In genomic region chr10:80936135-80936809, GRCm38 (mm10) we compare ENCODE assay signal across 8 mouse cellular contexts. TPM values are rescaled to one million over a fixed set of nuclear protein-coding genes. Genes with fewer than 3 reads are reported as not detected.
DNase-seq lines count a peak whose midpoint lies in the region; ATAC-seq and TF ChIP-seq lines count a peak whose summit lies in the region.

No protein-coding gene starts in this region.

- peak overlapping the region; percentile 45 for H3K9ac ChIP-seq in intestine, embryonic 15.5 days
- no peak overlapping the region for H3K9ac ChIP-seq in liver, embryonic 14.5 days (replicated peaks)
- H3K9ac ChIP-seq in neural tube, embryonic 14.5 days (replicated peaks; ENCODE audit: low read depth, low read length), result peak overlapping the region; percentile 16; the same call in 1 of the 2 replicates

- 4% methylated on average over 36 of the region's 37 CpGs for WGBS in intestine, embryonic 15.5 days
- 3% methylated on average over 37 of the region's 37 CpGs for WGBS in liver, embryonic 14.5 days (ENCODE audit: insufficient replicate concordance)
- under 1% methylated on average over 36 of the region's 37 CpGs for WGBS in neural tube, embryonic 14.5 days

- peak; percentile 98 for DNase-seq in heart, adult 11 months
- no peak for DNase-seq in heart, adult 8-10 months (ENCODE audit: low spot score)
- DNase-seq in adrenal gland, postnatal 36 days, result peak; percentile 78 to 87
- peak; percentile 59 for DNase-seq in gastrocnemius, adult 18-20 months (ENCODE audit: low spot score)
- no peak for DNase-seq in liver, embryonic 14.5 days (ENCODE audit: low read depth in 3 of 3, low spot score in 3 of 3)
- no peak for DNase-seq in thymus, postnatal 10 days (ENCODE audit: low spot score in 2 of 2)

- H3K4me2 ChIP-seq in intestine, embryonic 15.5 days (replicated peaks), result peak overlapping the region; percentile 81
- peak overlapping the region; percentile 44 for H3K4me2 ChIP-seq in liver, embryonic 14.5 days (ENCODE audit: low read depth)
- peak overlapping the region; percentile 43 for H3K4me2 ChIP-seq in neural tube, embryonic 14.5 days (ENCODE audit: low read depth, low read length)

- H3K4me1 ChIP-seq in intestine, embryonic 15.5 days (replicated peaks), result peaks cover 91% of the 10 kb centered on the region
- peaks cover 9 to 19% of the 10 kb centered on the region in 2 experiments for H3K4me1 ChIP-seq in liver, embryonic 14.5 days (replicated peaks; ENCODE audit: control insufficient read depth in 2 of 2, insufficient read depth in 2 of 2, low read length in 1 of 2)
- H3K4me1 ChIP-seq in neural tube, embryonic 14.5 days (ENCODE audit: control insufficient read depth, insufficient read depth, low read length), result peaks cover 60% of the 10 kb centered on the region

- no peaks in the 10 kb centered on the region for H3K36me3 ChIP-seq in intestine, embryonic 15.5 days
- H3K36me3 ChIP-seq in liver, embryonic 14.5 days (replicated peaks; ENCODE audit: control insufficient read depth, insufficient read depth, low read depth), result no peaks in the 10 kb centered on the region
- no peaks in the 10 kb centered on the region for H3K36me3 ChIP-seq in neural tube, embryonic 14.5 days (ENCODE audit: control insufficient read depth, insufficient read depth, low read length)

- no peak for TF ChIP-seq CTCF in liver, embryonic 14.5 days (IDR thresholded peaks at IDR 0.05; ENCODE audit: low read depth)

- H3K4me3 ChIP-seq in intestine, embryonic 15.5 days (replicated peaks), result peak overlapping the region; percentile 39
- no peak overlapping the region for H3K4me3 ChIP-seq in liver, embryonic 14.5 days (ENCODE audit: insufficient read depth in 1 of 2, low read depth in 2 of 2, low read length in 2 of 2)
- H3K4me3 ChIP-seq in neural tube, embryonic 14.5 days (ENCODE audit: low read depth, low read length), result peak overlapping the region; percentile 20; the same call in 1 of the 2 replicates

- peak; percentile 10; the same call in 1 of the 2 replicates for ATAC-seq in intestine, embryonic 15.5 days
- no peak for ATAC-seq in liver, embryonic 14.5 days (ENCODE audit: insufficient read depth)
- ATAC-seq in neural tube, embryonic 14.5 days (ENCODE audit: low read depth), result peak; percentile 25

- peaks cover 5% of the 10 kb centered on the region; the same call in 1 of the 2 replicates for H3K27me3 ChIP-seq in intestine, embryonic 15.5 days (replicated peaks)
- H3K27me3 ChIP-seq in liver, embryonic 14.5 days (ENCODE audit: control insufficient read depth, insufficient read depth, low read length), result peaks cover 73% of the 10 kb centered on the region
- H3K27me3 ChIP-seq in neural tube, embryonic 14.5 days (ENCODE audit: control insufficient read depth, insufficient read depth, low read length), result peaks cover 39% of the 10 kb centered on the region

- TF ChIP-seq EP300 in liver, embryonic 14.5 days (IDR thresholded peaks at IDR 0.05; ENCODE audit: low read depth), result no peak

- no peaks in the 10 kb centered on the region for H3K9me3 ChIP-seq in intestine, embryonic 15.5 days
- no peaks in the 10 kb centered on the region for H3K9me3 ChIP-seq in liver, embryonic 14.5 days (ENCODE audit: control insufficient read depth, low read length)
- no peaks in the 10 kb centered on the region for H3K9me3 ChIP-seq in neural tube, embryonic 14.5 days (ENCODE audit: control insufficient read depth, low read length)

- H3K27ac ChIP-seq in intestine, embryonic 15.5 days, result peak overlapping the region; percentile 48
- H3K27ac ChIP-seq in liver, embryonic 14.5 days, result no peak overlapping the region
- no peak overlapping the region for H3K27ac ChIP-seq in neural tube, embryonic 14.5 days (ENCODE audit: low read depth, low read length)

RNA-seq across cellular contexts. Expression of gene Gadd45b, which starts 6.4 kb away (rescaled TPM):
- 10 to 100 TPM in 2 of 4 experiments, 1 to 10 TPM in 2; 5.0 to 18.1 (median 12.0) TPM for total RNA-seq in heart, adult 8-10 months (2022)
- total RNA-seq in adrenal gland, postnatal 36 days (2021), result 100 to 1,000 TPM in 1 of 2 experiments, 10 to 100 TPM in 1; 81.7 to 149 TPM
- total RNA-seq in gastrocnemius, adult 18-20 months (2021), result 10 to 100 TPM; 17.3 to 25.0 TPM
- 26.6 and 29.9 TPM in 2 replicates for polyA plus RNA-seq in intestine, embryonic 15.5 days (2015; fragmentation: Nextera tagmentation; extraction: Ambion mirVana)
- 1.3 and 1.9 TPM in 2 replicates for polyA plus RNA-seq in liver, embryonic 14.5 days (2012; rRNA removed)
- polyA plus RNA-seq in liver, embryonic 14.5 days (2014; fragmentation: Nextera tagmentation; extraction: Ambion mirVana), result 2.0 and 2.7 TPM in 2 replicates
- polyA plus RNA-seq in neural tube, embryonic 14.5 days (2014; fragmentation: Nextera tagmentation; extraction: Ambion mirVana), result 7.4 and 7.6 TPM in 2 replicates

RNA-seq across cellular contexts. Expression of gene Lmnb2, which starts 18.2 kb away (rescaled TPM):
- total RNA-seq in heart, adult 8-10 months (2022), result 1 to 10 TPM; 3.5 to 6.3 (median 4.8) TPM
- total RNA-seq in adrenal gland, postnatal 36 days (2021), result 10 to 100 TPM; 11.2 to 17.2 TPM
- 1 to 10 TPM; 2.7 to 3.2 TPM for total RNA-seq in gastrocnemius, adult 18-20 months (2021)
- polyA plus RNA-seq in intestine, embryonic 15.5 days (2015; fragmentation: Nextera tagmentation; extraction: Ambion mirVana), result 41.0 and 42.6 TPM in 2 replicates
- polyA plus RNA-seq in liver, embryonic 14.5 days (2012; rRNA removed), result 9.5 and 11.3 TPM in 2 replicates
- 2.8 and 3.2 TPM in 2 replicates for polyA plus RNA-seq in liver, embryonic 14.5 days (2014; fragmentation: Nextera tagmentation; extraction: Ambion mirVana)
- 10.8 and 16.1 TPM in 2 replicates for polyA plus RNA-seq in neural tube, embryonic 14.5 days (2014; fragmentation: Nextera tagmentation; extraction: Ambion mirVana)

RNA-seq across cellular contexts. Expression of gene Timm13, which starts 35.5 kb away (rescaled TPM):
- total RNA-seq in heart, adult 8-10 months (2022), result 100 to 1,000 TPM; 117 to 135 (median 123) TPM
- 100 to 1,000 TPM; 202 to 239 TPM for total RNA-seq in adrenal gland, postnatal 36 days (2021)
- total RNA-seq in gastrocnemius, adult 18-20 months (2021), result 100 to 1,000 TPM; 109 to 127 TPM
- polyA plus RNA-seq in intestine, embryonic 15.5 days (2015; fragmentation: Nextera tagmentation; extraction: Ambion mirVana), result 363 and 364 TPM in 2 replicates
- 114 and 145 TPM in 2 replicates for polyA plus RNA-seq in liver, embryonic 14.5 days (2012; rRNA removed)
- polyA plus RNA-seq in liver, embryonic 14.5 days (2014; fragmentation: Nextera tagmentation; extraction: Ambion mirVana), result 201 and 208 TPM in 2 replicates
- 337 and 352 TPM in 2 replicates for polyA plus RNA-seq in neural tube, embryonic 14.5 days (2014; fragmentation: Nextera tagmentation; extraction: Ambion mirVana)

Comparison
In these comparisons a context has a peak if more than half of its experiments do, and no peak if none do; other contexts are left out.
1. DNase-seq: peak in heart, adult 11 months (single experiment), adrenal gland, postnatal 36 days (2 of 2) and gastrocnemius, adult 18-20 months (single experiment); none in heart, adult 8-10 months (single experiment), liver, embryonic 14.5 days (0 of 3) and thymus, postnatal 10 days (0 of 2).
2. H3K4me3 ChIP-seq: peak in intestine, embryonic 15.5 days (single experiment) and neural tube, embryonic 14.5 days (single experiment); none in liver, embryonic 14.5 days (0 of 2).
3. Peak in every context shown above with its lines, with median percentiles within 50 percentile points of each other: H3K4me2 ChIP-seq.